Mouse (Mus musculus): ENCODE results near the gene Mblac2.

- no peak for TF ChIP-seq POLR2A (IDR thresholded peaks at IDR 0.05; ENCODE audit: control insufficient read depth, extremely low read depth, insufficient read depth, low read length, poor library complexity)
- TF ChIP-seq CTCF (IDR thresholded peaks at IDR 0.05; ENCODE audit: borderline replicate concordance, control insufficient read depth, extremely low read depth, insufficient read depth, low read length, poor library complexity), result no peak
These were observed 29.8 kb downstream of the Mblac2 start for GRCm38 (mm10) chr13:81740898-81741297.
